Mouse (Mus musculus) T-helper 1 cell (primary cell): ENCODE measurements at regions not wholly inside any gene's neighbourhood (a gene's known extent, or its start where the extent isn't known, plus 50 kb on each side); places are given as distances from the start of the nearest gene placed in this dataset.

Source experiments
- in situ Hi-C: fragments of 300-600 bp; cut with MboI, MseI; formaldehyde crosslinking; loops from one replicate; pipeline ENCODE4 v1.15.1; 2025; ENCODE audit warnings: high pct_unique_total_duplicates

- in situ Hi-C loops: no loop called here
Measured at GRCm38 (mm10) chr2:159343624-159344560, 549.3 kb downstream of the Dhx35 start.

GRCm38 (mm10) chr2:159354247-159354646, 559.6 kb downstream of the Dhx35 start:
- in situ Hi-C loops: no loop called here

- in situ Hi-C loops: no loop called here
Measured at GRCm38 (mm10) chr2:159356503-159356902, 561.9 kb downstream of the Dhx35 start.

- in situ Hi-C loops: no loop called here
Measured at GRCm38 (mm10) chr2:159361371-159361770, 566.8 kb downstream of the Dhx35 start.

- in situ Hi-C loops: no loop called here
Measured at GRCm38 (mm10) chr2:159392865-159393264, 598.3 kb downstream of the Dhx35 start.

GRCm38 (mm10) chr2:159401421-159402100, 607.0 kb downstream of the Dhx35 start:
- in situ Hi-C loops: no loop called here

GRCm38 (mm10) chr2:159404940-159405339, 610.3 kb downstream of the Dhx35 start:
- in situ Hi-C loops: no loop called here

- in situ Hi-C loops: no loop called here
Measured at GRCm38 (mm10) chr2:159414599-159414998, 620.0 kb downstream of the Dhx35 start.

GRCm38 (mm10) chr2:159418371-159418940, 623.8 kb downstream of the Dhx35 start:
- in situ Hi-C loops: no loop called here

- in situ Hi-C loops: no loop called here
Measured at GRCm38 (mm10) chr2:159422281-159422937, 627.8 kb downstream of the Dhx35 start.

GRCm38 (mm10) chr2:159428201-159428600, 633.6 kb downstream of the Dhx35 start:
- in situ Hi-C loops: no loop called here

GRCm38 (mm10) chr2:159430577-159431329, 636.1 kb downstream of the Dhx35 start:
- in situ Hi-C loops: no loop called here

- in situ Hi-C loops: no loop called here
Measured at GRCm38 (mm10) chr2:159438961-159439360, 644.4 kb downstream of the Dhx35 start.

GRCm38 (mm10) chr2:159443581-159443980, 649.0 kb downstream of the Dhx35 start:
- in situ Hi-C loops: no loop called here

GRCm38 (mm10) chr2:159446434-159446833, 651.8 kb downstream of the Dhx35 start:
- in situ Hi-C loops: no loop called here

- in situ Hi-C loops: no loop called here
Measured at GRCm38 (mm10) chr2:159446886-159447285, 652.3 kb downstream of the Dhx35 start.

GRCm38 (mm10) chr2:159448976-159449375, 654.4 kb downstream of the Dhx35 start:
- in situ Hi-C loops: no loop called here

GRCm38 (mm10) chr2:159451439-159451838, 656.8 kb downstream of the Dhx35 start:
- in situ Hi-C loops: no loop called here

- in situ Hi-C loops: no loop called here
Measured at GRCm38 (mm10) chr2:159481399-159482080, 686.9 kb downstream of the Dhx35 start.

- in situ Hi-C loops: no loop called here
Measured at GRCm38 (mm10) chr2:159491090-159491489, 696.5 kb downstream of the Dhx35 start.

- in situ Hi-C loops: no loop called here
Measured at GRCm38 (mm10) chr2:159498691-159499090, 704.1 kb downstream of the Dhx35 start.
